Mouse (Mus musculus): ENCODE data around the gene Ctnna3. TPM values are rescaled to one million over a fixed set of nuclear protein-coding genes. Genes with fewer than 3 reads are reported as not detected.

Ctnna3 gene
- total and polyA plus RNA-seq, 2 experiments from 2014 or later: 18.6 to 62.6 TPM

- Histone ChIP-seq H3K9me3 (replicated peaks; ENCODE audit: control insufficient read depth, low read length) (no peaks in the 10 kb centered on the region), H3K4me2 (ENCODE audit: low read depth, low read length) (no peak overlapping the region), H3K9ac (replicated peaks; ENCODE audit: low read depth, low read length) (no peak overlapping the region), H3K27me3 (ENCODE audit: control insufficient read depth, insufficient read depth, low read length) (no peaks in the 10 kb centered on the region), H3K4me1 (ENCODE audit: control insufficient read depth, insufficient read depth) (no peaks in the 10 kb centered on the region), H3K4me3 (ENCODE audit: low read depth, low read length) (no peak overlapping the region), H3K27ac (ENCODE audit: low read depth) (no peak overlapping the region), H3K36me3 (replicated peaks; ENCODE audit: control insufficient read depth, insufficient read depth, low read length) (no peaks in the 10 kb centered on the region)
- DNase-seq (ENCODE audit: low spot score) (no peak), ATAC-seq (ENCODE audit: insufficient read depth, low read depth) (no peak)
- TF ChIP-seq CTCF (IDR thresholded peaks at IDR 0.05; ENCODE audit: low read depth) (no peak), EP300 (IDR thresholded peaks at IDR 0.05; ENCODE audit: low read depth) (no peak)
These were observed 1209.2 kb downstream of the Ctnna3 start for GRCm38 (mm10) chr10:64639061-64639460.

GRCm38 (mm10) chr10:64641093-64641492, 1211.2 kb downstream of the Ctnna3 start:
- Histone ChIP-seq H3K4me3 (ENCODE audit: low read depth, low read length) (no peak overlapping the region), H3K9ac (replicated peaks; ENCODE audit: low read depth, low read length) (no peak overlapping the region), H3K27me3 (ENCODE audit: control insufficient read depth, insufficient read depth, low read length) (no peaks in the 10 kb centered on the region), H3K9me3 (replicated peaks; ENCODE audit: control insufficient read depth, low read length) (no peaks in the 10 kb centered on the region), H3K4me2 (ENCODE audit: low read depth, low read length) (no peak overlapping the region), H3K27ac (ENCODE audit: low read depth) (no peak overlapping the region), H3K36me3 (replicated peaks; ENCODE audit: control insufficient read depth, insufficient read depth, low read length) (no peaks in the 10 kb centered on the region), H3K4me1 (ENCODE audit: control insufficient read depth, insufficient read depth) (no peaks in the 10 kb centered on the region)
- no peak for DNase-seq (ENCODE audit: low spot score)
- TF ChIP-seq EP300 (IDR thresholded peaks at IDR 0.05; ENCODE audit: low read depth) (no peak), CTCF (IDR thresholded peaks at IDR 0.05; ENCODE audit: low read depth) (no peak)
- 82% methylated on average over 4 of the region's 4 CpGs for WGBS
- no peak for ATAC-seq (ENCODE audit: insufficient read depth, low read depth)

- H3K9ac ChIP-seq (replicated peaks; ENCODE audit: low read depth, low read length): no peak overlapping the region
- TF ChIP-seq CTCF (IDR thresholded peaks at IDR 0.05; ENCODE audit: low read depth): no peak
- TF ChIP-seq EP300 (IDR thresholded peaks at IDR 0.05; ENCODE audit: low read depth): no peak
- ATAC-seq (ENCODE audit: insufficient read depth, low read depth) (no peak), DNase-seq (ENCODE audit: low spot score) (no peak)
- H3K9me3 ChIP-seq (replicated peaks; ENCODE audit: control insufficient read depth, low read length): no peaks in the 10 kb centered on the region
- H3K27ac ChIP-seq (ENCODE audit: low read depth): no peak overlapping the region
- H3K4me2 ChIP-seq (ENCODE audit: low read depth, low read length): no peak overlapping the region
- H3K4me1 ChIP-seq (ENCODE audit: control insufficient read depth, insufficient read depth): no peaks in the 10 kb centered on the region
- no peak overlapping the region for H3K4me3 ChIP-seq (ENCODE audit: low read depth, low read length)
- H3K27me3 ChIP-seq (ENCODE audit: control insufficient read depth, insufficient read depth, low read length): no peaks in the 10 kb centered on the region
- 70% methylated on average over 8 of the region's 8 CpGs for WGBS
- H3K36me3 ChIP-seq (replicated peaks; ENCODE audit: control insufficient read depth, insufficient read depth, low read length): no peaks in the 10 kb centered on the region
These were observed 1211.7 kb downstream of the Ctnna3 start for GRCm38 (mm10) chr10:64641576-64641975.

GRCm38 (mm10) chr10:64643976-64644375, 1214.1 kb downstream of the Ctnna3 start:
- Histone ChIP-seq H3K9ac (replicated peaks; ENCODE audit: low read depth, low read length) (no peak overlapping the region), H3K4me1 (ENCODE audit: control insufficient read depth, insufficient read depth) (no peaks in the 10 kb centered on the region), H3K36me3 (replicated peaks; ENCODE audit: control insufficient read depth, insufficient read depth, low read length) (no peaks in the 10 kb centered on the region), H3K4me3 (ENCODE audit: low read depth, low read length) (no peak overlapping the region), H3K4me2 (ENCODE audit: low read depth, low read length) (no peak overlapping the region), H3K27ac (ENCODE audit: low read depth) (no peak overlapping the region), H3K9me3 (replicated peaks; ENCODE audit: control insufficient read depth, low read length) (no peaks in the 10 kb centered on the region), H3K27me3 (ENCODE audit: control insufficient read depth, insufficient read depth, low read length) (no peaks in the 10 kb centered on the region)
- DNase-seq (ENCODE audit: low spot score): no peak
- ATAC-seq (ENCODE audit: insufficient read depth, low read depth): no peak
- TF ChIP-seq CTCF (IDR thresholded peaks at IDR 0.05; ENCODE audit: low read depth): no peak
- TF ChIP-seq EP300 (IDR thresholded peaks at IDR 0.05; ENCODE audit: low read depth): no peak
- WGBS: 69% methylated on average over 2 of the region's 2 CpGs

- DNase-seq (ENCODE audit: low spot score) (no peak), ATAC-seq (ENCODE audit: insufficient read depth, low read depth) (no peak)
- H3K4me2 ChIP-seq (ENCODE audit: low read depth, low read length): no peak overlapping the region
- H3K9me3 ChIP-seq (replicated peaks; ENCODE audit: control insufficient read depth, low read length): no peaks in the 10 kb centered on the region
- no peak for TF ChIP-seq EP300 (IDR thresholded peaks at IDR 0.05; ENCODE audit: low read depth)
- no peak for TF ChIP-seq CTCF (IDR thresholded peaks at IDR 0.05; ENCODE audit: low read depth)
- H3K27me3 ChIP-seq (ENCODE audit: control insufficient read depth, insufficient read depth, low read length): no peaks in the 10 kb centered on the region
- H3K36me3 ChIP-seq (replicated peaks; ENCODE audit: control insufficient read depth, insufficient read depth, low read length): no peaks in the 10 kb centered on the region
- H3K4me1 ChIP-seq (ENCODE audit: control insufficient read depth, insufficient read depth): 0 out of 2 replicates have a peak, but pooled peaks cover 5% of the 10 kb centered on the region
- no peak overlapping the region for H3K27ac ChIP-seq (ENCODE audit: low read depth)
- H3K9ac ChIP-seq (replicated peaks; ENCODE audit: low read depth, low read length): no peak overlapping the region
- no peak overlapping the region for H3K4me3 ChIP-seq (ENCODE audit: low read depth, low read length)
- WGBS: 87% methylated on average over 4 of the region's 4 CpGs
These were observed 1231.3 kb downstream of the Ctnna3 start for GRCm38 (mm10) chr10:64661190-64661589.

GRCm38 (mm10) chr10:64671469-64671868, 1241.6 kb downstream of the Ctnna3 start:
- no peaks in the 10 kb centered on the region for H3K9me3 ChIP-seq (replicated peaks; ENCODE audit: control insufficient read depth, low read length)
- ATAC-seq (ENCODE audit: insufficient read depth, low read depth): no peak

More at GRCm38 (mm10) chr10:64671469-64671868, 1241.6 kb downstream of the Ctnna3 start:
- no peak overlapping the region for H3K9ac ChIP-seq (replicated peaks; ENCODE audit: low read depth, low read length)
- peaks cover 3% of the 10 kb centered on the region; the same call in 1 of the 2 replicates for H3K36me3 ChIP-seq (replicated peaks; ENCODE audit: control insufficient read depth, insufficient read depth, low read length)
- TF ChIP-seq EP300 (IDR thresholded peaks at IDR 0.05; ENCODE audit: low read depth) (no peak), CTCF (IDR thresholded peaks at IDR 0.05; ENCODE audit: low read depth) (no peak)
- no peak overlapping the region for H3K4me3 ChIP-seq (ENCODE audit: low read depth, low read length)
- no peak overlapping the region for H3K27ac ChIP-seq (ENCODE audit: low read depth)
- no peaks in the 10 kb centered on the region for H3K4me1 ChIP-seq (ENCODE audit: control insufficient read depth, insufficient read depth)
- 61% methylated on average over 2 of the region's 2 CpGs for WGBS
- no peaks in the 10 kb centered on the region for H3K27me3 ChIP-seq (ENCODE audit: control insufficient read depth, insufficient read depth, low read length)
- H3K4me2 ChIP-seq (ENCODE audit: low read depth, low read length): no peak overlapping the region
- DNase-seq (ENCODE audit: low spot score): no peak
